Mouse (Mus musculus) lung, embryonic 16.5 days (tissue): ENCODE data around the gene Spcs3. TPM values are rescaled to one million over a fixed set of nuclear protein-coding genes. Genes with fewer than 3 reads are reported as not detected.

Experiments used
- ATAC-seq: fragments of 200-750 bp; cut with Nextera tagmentation; 2 replicates; pipeline ENCODE4 v1.8.0; 2017; ENCODE audit warnings: low read depth, mild to moderate bottlenecking, moderate library complexity
- H3K27ac ChIP-seq: fragments of 300-500 bp; sonication (generic); 2 replicates; pipeline ENCODE4 v1.5.1; 2014; ENCODE audit warnings: mild to moderate bottlenecking, control low read depth, low read length
- H3K27me3 ChIP-seq: fragments of 300-500 bp; sonication (generic); 2 replicates; pipeline ENCODE4 v1.6.1; 2014; ENCODE audit warnings: low read depth, low read length, mixed read lengths; ENCODE audit not compliant: control insufficient read depth, insufficient read depth
- H3K36me3 ChIP-seq: fragments of 300-500 bp; sonication (generic); 2 replicates; pipeline ENCODE4 v1.6.1; 2014; ENCODE audit warnings: low read length; ENCODE audit not compliant: control insufficient read depth, insufficient read depth
- H3K4me1 ChIP-seq: fragments of 300-500 bp; sonication (generic); replicated peaks from 2 replicates; pipeline ENCODE4 v1.6.1; 2014; ENCODE audit warnings: low read length, mixed read lengths; ENCODE audit not compliant: control insufficient read depth, insufficient read depth
- H3K4me2 ChIP-seq: fragments of 300-500 bp; sonication (generic); 2 replicates; pipeline ENCODE4 v1.6.1; 2014; ENCODE audit warnings: low read depth, low read length, control low read depth
- H3K4me3 ChIP-seq: fragments of 300-500 bp; sonication (generic); 2 replicates; pipeline ENCODE4 v1.5.1; 2014; ENCODE audit warnings: mild to moderate bottlenecking, low read length, control low read depth
- H3K9ac ChIP-seq: fragments of 300-500 bp; sonication (generic); 2 replicates; pipeline ENCODE4 v1.6.1; 2014; ENCODE audit warnings: low read length, control low read depth
- H3K9me3 ChIP-seq: fragments of 300-500 bp; sonication (generic); 2 replicates; pipeline ENCODE4 v1.6.1; 2016; ENCODE audit warnings: low read length; ENCODE audit not compliant: control insufficient read depth
- WGBS: fragments of 180-500 bp; shearing (Covaris S2); extraction: QIAGEN DNeasy Blood & Tissue Kit; methylation state at CpG from one replicate; pipeline ENCODE4 v1.1.7; 2014; 5-methylcytosine and 5-hydroxymethylcytosine counted together
- polyA plus RNA-seq: library from polyadenylated mRNA; unstranded; fragments of >200 nt; fragmentation: Nextera tagmentation; extraction: Ambion mirVana; gene quantifications from 2 replicates; pipeline ENCODE4 v1.2.1, GENCODE M21; 2015

The Spcs3 gene
- polyA plus RNA-seq, 1 experiment from 2014 or later = 86.8 TPM

DNA sequence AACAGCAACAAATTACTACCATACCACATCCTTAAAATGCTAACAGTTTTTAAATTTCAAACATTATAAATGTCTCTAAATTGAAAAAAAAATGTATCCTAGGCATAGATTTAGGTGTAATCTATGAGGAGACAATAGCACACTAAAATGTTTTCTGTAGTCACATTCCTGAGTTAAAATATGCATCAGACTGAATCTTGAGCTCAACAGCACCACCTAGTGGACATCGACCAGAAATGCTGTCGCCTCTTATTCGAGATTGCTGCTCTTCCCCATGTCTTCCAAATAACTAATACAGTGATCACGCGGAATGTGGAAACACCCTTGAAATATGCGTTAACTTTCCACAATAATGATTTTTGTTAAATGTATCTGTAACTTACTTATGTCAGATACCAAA, 36.7 kb downstream of the Spcs3 start:
- 8% methylated on average over 6 of the region's 6 CpGs for WGBS
- no peak overlapping the region for H3K4me3 ChIP-seq
- ATAC-seq = no peak
- no peaks in the 10 kb centered on the region for H3K4me1 ChIP-seq
- H3K9ac ChIP-seq = no peak overlapping the region
- no peak overlapping the region for H3K4me2 ChIP-seq
- H3K27ac ChIP-seq = no peak overlapping the region
- no peaks in the 10 kb centered on the region for H3K27me3 ChIP-seq
- H3K9me3 ChIP-seq = no peaks in the 10 kb centered on the region
- H3K36me3 ChIP-seq = no peaks in the 10 kb centered on the region

DNA sequence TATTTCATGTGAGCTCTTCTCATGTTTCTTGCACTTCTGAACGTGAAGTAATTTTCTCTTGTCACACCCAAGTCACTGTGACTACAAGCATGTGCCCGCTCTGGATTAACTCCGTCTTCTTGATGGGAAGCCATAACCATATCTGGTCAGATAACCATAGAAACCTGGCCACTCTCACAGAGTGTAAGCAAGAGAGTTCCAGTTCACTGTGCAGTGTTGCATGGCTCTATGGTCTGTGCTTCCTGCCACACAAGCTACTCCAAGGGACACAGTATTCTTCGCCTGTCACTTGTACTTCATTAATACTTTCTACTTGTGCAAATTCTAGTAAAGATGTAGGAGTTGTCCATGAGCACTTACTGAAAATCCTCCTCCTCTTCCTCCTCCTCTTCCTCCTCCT, 37.9 kb downstream of the Spcs3 start:
- Histone ChIP-seq H3K4me3 (no peak overlapping the region), H3K27ac (no peak overlapping the region), H3K9ac (no peak overlapping the region), H3K36me3 (no peaks in the 10 kb centered on the region), H3K9me3 (no peaks in the 10 kb centered on the region), H3K27me3 (no peaks in the 10 kb centered on the region), H3K4me1 (no peaks in the 10 kb centered on the region), H3K4me2 (no peak overlapping the region)
- WGBS = 67% methylated on average over 4 of the region's 4 CpGs
- ATAC-seq = no peak

DNA sequence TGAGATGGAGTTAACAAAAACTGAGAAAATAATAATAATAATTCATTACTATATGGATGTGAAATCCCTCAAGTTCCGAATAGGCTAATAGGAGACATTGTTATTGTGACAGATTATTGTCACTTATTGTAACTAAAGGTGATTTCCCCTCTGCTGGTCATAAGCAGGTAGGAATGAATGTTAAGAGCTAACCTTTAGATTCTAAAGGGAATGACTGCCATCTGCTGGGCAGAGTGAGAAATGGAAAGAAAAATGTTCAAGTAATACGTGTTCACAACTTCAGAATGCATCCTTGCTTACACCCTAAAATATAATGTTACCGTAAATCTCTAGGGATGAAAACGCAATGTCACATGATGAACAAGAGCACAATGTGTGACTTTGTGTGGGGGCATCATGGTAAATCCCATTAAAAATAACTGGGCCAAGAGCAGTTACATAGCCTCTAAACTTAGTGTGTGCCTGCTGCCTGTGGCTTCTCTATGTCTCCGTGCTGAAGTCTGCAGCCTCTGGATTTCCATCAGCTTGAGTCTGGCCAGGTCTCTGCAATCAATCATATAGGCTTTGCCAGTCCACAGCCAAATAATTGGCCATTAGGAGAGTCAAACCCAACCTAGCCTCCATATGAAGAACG, 38.6 kb downstream of the Spcs3 start:
- Histone ChIP-seq H3K9me3 (no peaks in the 10 kb centered on the region), H3K4me3 (no peak overlapping the region), H3K27ac (no peak overlapping the region), H3K9ac (no peak overlapping the region), H3K4me2 (no peak overlapping the region), H3K27me3 (no peaks in the 10 kb centered on the region), H3K4me1 (no peaks in the 10 kb centered on the region), H3K36me3 (no peaks in the 10 kb centered on the region)
- 0 out of 2 replicates have a peak, but pooled peaks have one; percentile 12 for ATAC-seq
- 18% methylated on average over 6 of the region's 6 CpGs for WGBS

DNA sequence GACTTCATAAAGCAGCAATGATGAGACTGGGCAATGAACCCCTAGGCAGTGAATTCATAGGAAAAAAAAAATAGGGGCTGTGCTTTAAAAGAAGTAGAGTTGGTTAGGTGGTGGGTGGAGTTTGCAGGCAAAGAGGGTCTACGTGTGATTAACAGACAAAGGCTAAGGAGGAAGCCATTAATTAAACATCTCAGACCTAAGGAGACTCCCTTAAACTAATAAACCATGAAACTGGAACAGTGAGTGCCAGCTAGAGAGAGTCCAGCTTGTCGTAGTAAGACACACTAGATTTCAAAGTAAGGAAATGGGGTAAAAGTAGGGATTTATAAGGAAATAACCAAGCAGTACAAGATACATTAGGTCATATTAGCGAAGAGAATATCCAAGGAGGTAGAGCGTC, 41.4 kb downstream of the Spcs3 start:
- ATAC-seq = no peak
- no peak overlapping the region for H3K4me2 ChIP-seq
- no peaks in the 10 kb centered on the region for H3K4me1 ChIP-seq
- H3K27ac ChIP-seq = no peak overlapping the region
- no peaks in the 10 kb centered on the region for H3K36me3 ChIP-seq
- no peak overlapping the region for H3K4me3 ChIP-seq
- WGBS = 69% methylated on average over 4 of the region's 4 CpGs
- no peak overlapping the region for H3K9ac ChIP-seq
- H3K27me3 ChIP-seq = no peaks in the 10 kb centered on the region
- no peaks in the 10 kb centered on the region for H3K9me3 ChIP-seq

DNA sequence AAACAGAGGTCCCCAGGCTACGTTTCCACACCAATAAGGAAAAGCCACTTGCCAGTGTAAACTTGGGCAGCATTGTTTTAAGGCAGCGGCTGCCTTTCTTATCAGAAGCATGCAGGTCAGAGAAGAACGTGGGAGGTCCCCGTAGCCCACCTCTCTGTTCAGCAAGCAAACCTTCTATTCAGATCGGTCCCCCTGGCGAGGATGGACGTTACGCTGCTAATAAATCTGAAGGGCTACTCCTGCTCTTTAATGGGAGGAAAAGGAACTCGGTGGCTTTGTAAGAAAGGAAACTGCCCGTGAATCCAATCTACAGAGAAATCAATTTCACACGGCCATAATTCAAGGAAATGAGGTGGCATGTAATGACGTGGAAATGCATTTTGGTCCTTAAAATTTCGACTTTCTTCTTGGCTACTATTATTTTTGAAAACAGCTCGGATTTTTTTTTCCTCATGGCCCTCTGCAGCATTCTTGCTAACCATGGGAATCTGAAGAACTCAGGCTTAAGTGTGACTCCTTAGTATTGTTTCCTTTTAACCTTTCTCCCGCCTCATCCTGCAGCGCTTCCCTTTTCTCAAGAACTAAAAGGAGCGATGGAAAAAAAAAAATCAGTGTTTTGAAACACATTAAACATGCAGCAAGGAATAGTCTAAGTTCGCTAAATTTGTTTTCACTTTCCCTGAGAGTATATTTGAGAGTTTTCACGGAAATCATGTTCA, 43.1 kb downstream of the Spcs3 start:
- no peak for ATAC-seq
- Histone ChIP-seq H3K9me3 (no peaks in the 10 kb centered on the region), H3K4me3 (peak overlapping the region; percentile 33), H3K9ac (0 out of 2 replicates have a peak overlapping the region, but pooled peaks have one; percentile 39), H3K27ac (peak overlapping the region; percentile 22; the same call in 1 of the 2 replicates), H3K27me3 (no peaks in the 10 kb centered on the region), H3K4me1 (no peaks in the 10 kb centered on the region), H3K36me3 (no peaks in the 10 kb centered on the region), H3K4me2 (peak overlapping the region; percentile 42)
- 25% methylated on average over 19 of the region's 19 CpGs for WGBS

Other genes with a start within 250 kb of the Spcs3 start
- gene Asb5, start 418 bp downstream of the Spcs3 start, polyA plus RNA-seq = 3.5 and 3.6 TPM in 2 replicates
- gene Spata4, start 70.8 kb upstream of the Spcs3 start, polyA plus RNA-seq = not detected in 2 replicates